Mouse (Mus musculus): ENCODE results near the gene Ccdc186. TPM values are rescaled to one million over a fixed set of nuclear protein-coding genes. Genes with fewer than 3 reads are reported as not detected.
"Not testable (repeated sequence)": the region's sequence is repeated elsewhere in the genome, so short reads cannot be mapped to it uniquely, and the experiment has no call there.

The Ccdc186 gene
- total RNA-seq, 2 experiments from 2014 or later = 8.7 to 12.7 TPM

GRCm38 (mm10) chr19:56760306-56760940 is 61.6 kb downstream of the Ccdc186 start:
- ATAC-seq (replicated peaks; ENCODE audit: poor library complexity, severe bottlenecking) = no peak

GRCm38 (mm10) chr19:56759740-56760139 is 62.2 kb downstream of the Ccdc186 start:
- no peak for ATAC-seq (replicated peaks; ENCODE audit: poor library complexity, severe bottlenecking)

- ATAC-seq (replicated peaks; ENCODE audit: poor library complexity, severe bottlenecking) = no peak
These were observed 63.7 kb downstream of the Ccdc186 start for GRCm38 (mm10) chr19:56758311-56758710.

DNA sequence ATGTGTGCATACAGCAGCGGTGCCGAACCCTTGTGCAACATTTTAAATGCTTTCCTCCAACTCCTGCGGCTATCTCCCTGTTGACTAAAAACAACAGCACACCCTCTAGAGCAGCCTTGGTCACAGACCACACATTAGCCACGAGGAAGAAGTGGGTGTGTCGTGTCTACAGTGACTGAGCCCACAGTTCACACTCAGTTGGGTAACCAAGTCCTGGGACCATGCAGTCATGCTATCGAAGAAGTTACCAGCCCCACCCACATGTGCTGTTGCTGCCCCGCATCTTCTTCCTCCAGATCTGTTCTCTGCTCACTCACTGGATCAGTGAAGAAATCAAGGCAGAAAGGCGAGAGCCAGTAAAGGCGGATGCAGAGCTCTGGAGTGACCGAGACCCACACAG is 65.6 kb downstream of the Ccdc186 start:
- ATAC-seq (replicated peaks; ENCODE audit: poor library complexity, severe bottlenecking) = peak; percentile 62

- ATAC-seq (replicated peaks; ENCODE audit: poor library complexity, severe bottlenecking) = not testable (repeated sequence)
These were observed 67.5 kb downstream of the Ccdc186 start for GRCm38 (mm10) chr19:56754456-56754855.

- ATAC-seq (replicated peaks; ENCODE audit: poor library complexity, severe bottlenecking) = no peak
These were observed 71.3 kb downstream of the Ccdc186 start for GRCm38 (mm10) chr19:56750709-56751108.

DNA sequence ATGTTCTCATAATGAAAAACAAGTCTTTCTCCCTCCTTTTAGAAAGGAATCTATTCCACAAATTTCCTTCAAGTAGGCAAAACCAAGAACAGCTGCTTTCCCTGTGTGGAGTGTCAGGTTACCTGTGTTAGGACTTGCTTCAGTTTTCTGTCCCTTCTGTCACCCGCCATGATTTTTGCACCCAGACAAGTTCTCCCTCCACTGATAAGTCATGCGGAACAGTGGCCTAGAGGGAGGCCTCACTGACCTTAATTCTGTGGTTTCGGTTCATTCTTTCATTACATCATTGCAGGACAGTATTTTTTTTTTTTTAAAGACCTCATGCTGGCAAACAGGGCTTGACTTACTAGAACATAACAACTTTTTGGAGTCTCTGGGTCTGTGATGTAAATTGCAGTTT is 72.6 kb downstream of the Ccdc186 start:
- ATAC-seq (replicated peaks; ENCODE audit: poor library complexity, severe bottlenecking) = peak; percentile 27

DNA sequence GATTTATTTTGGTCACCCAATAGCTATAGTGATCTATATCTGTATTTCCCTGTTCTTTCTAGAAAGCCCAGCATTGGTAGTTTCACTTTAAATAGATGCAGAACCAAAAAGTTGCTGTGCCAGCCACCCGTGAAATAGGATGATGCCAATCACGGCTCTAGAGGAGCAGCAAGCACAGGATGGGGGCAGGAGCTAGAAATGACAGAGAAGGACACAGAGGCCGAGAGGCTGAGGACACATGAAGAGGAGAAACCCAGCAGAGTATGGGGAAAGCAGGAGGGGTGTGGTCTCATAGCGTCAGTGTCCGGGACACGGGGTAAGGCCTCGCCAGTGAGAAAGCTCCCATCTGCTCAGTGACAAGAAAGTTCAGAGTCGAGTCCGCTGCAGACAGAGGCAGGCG is 74.1 kb downstream of the Ccdc186 start:
- ATAC-seq (replicated peaks; ENCODE audit: poor library complexity, severe bottlenecking) = no peak

- no peak for ATAC-seq (replicated peaks; ENCODE audit: poor library complexity, severe bottlenecking)
These were observed 75.4 kb downstream of the Ccdc186 start for GRCm38 (mm10) chr19:56746618-56747017.

GRCm38 (mm10) chr19:56745528-56745927 is 76.5 kb downstream of the Ccdc186 start:
- no peak for ATAC-seq (replicated peaks; ENCODE audit: poor library complexity, severe bottlenecking)

DNA sequence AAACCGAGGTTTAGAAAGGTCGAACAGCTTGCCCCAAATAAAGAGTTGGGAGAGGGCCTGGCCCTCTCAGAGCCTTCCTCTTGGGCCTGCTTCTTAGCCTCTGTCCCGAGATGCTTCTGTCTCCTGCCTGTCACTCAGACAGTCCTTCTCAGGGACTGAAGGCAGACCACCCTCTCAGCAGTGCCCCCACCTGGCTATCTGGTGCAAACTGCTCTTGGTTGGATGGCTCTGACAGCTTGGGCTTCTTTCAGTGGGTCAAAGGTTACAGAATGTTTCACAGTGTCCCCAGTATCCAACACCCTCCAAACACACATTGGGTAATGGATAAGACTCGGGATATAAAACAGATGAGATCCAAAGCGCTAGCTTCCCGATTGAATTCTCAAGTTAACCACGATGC is 76.9 kb downstream of the Ccdc186 start:
- ATAC-seq (replicated peaks; ENCODE audit: poor library complexity, severe bottlenecking) = no peak

Other genes starting within 250 kb of the Ccdc186 start
- not detected in 2 replicates for gene Adrb1, start 100.0 kb downstream of the Ccdc186 start, total RNA-seq (2014; fragmentation: Nextera tagmentation)
- gene Adrb1, start 100.0 kb downstream of the Ccdc186 start, total RNA-seq (2017) = not detected in 2 replicates
- not detected in 2 replicates for gene Tdrd1, start 4.0 kb upstream of the Ccdc186 start, total RNA-seq (2014; fragmentation: Nextera tagmentation)
- gene Tdrd1, start 4.0 kb upstream of the Ccdc186 start, total RNA-seq (2017) = not detected in 2 replicates
- gene Vwa2, start 52.1 kb upstream of the Ccdc186 start, total RNA-seq (2014; fragmentation: Nextera tagmentation) = not detected in 2 replicates
- not detected in 2 replicates for gene Vwa2, start 52.1 kb upstream of the Ccdc186 start, total RNA-seq (2017)
- not detected in 2 replicates for gene Afap1l2, start 186.0 kb upstream of the Ccdc186 start, total RNA-seq (2014; fragmentation: Nextera tagmentation)
- not detected in 2 replicates for gene Afap1l2, start 186.0 kb upstream of the Ccdc186 start, total RNA-seq (2017)

Measured in granulocyte monocyte progenitor cell, adult 5-6 weeks (primary cell).